Mouse (Mus musculus) urinary bladder, adult 2 months (tissue): Measurements from ENCODE around the gene Asb6. TPM values are rescaled to one million over a fixed set of nuclear protein-coding genes. Genes with fewer than 3 reads are reported as not detected.

ENCODE experiments used
- DNase-seq: peaks from one replicate; pipeline ENCODE4 v3.0.0; 2022; ENCODE audit warnings: low spot score
- polyA plus RNA-seq: library from polyadenylated mRNA; depleted of rRNA; stranded (reverse); fragments of >200 nt; gene quantifications from 2 replicates; pipeline ENCODE4 v1.2.3, GENCODE M21; 2012

The Asb6 gene
- polyA plus RNA-seq, 1 experiment, result 26.0 TPM

DNA sequence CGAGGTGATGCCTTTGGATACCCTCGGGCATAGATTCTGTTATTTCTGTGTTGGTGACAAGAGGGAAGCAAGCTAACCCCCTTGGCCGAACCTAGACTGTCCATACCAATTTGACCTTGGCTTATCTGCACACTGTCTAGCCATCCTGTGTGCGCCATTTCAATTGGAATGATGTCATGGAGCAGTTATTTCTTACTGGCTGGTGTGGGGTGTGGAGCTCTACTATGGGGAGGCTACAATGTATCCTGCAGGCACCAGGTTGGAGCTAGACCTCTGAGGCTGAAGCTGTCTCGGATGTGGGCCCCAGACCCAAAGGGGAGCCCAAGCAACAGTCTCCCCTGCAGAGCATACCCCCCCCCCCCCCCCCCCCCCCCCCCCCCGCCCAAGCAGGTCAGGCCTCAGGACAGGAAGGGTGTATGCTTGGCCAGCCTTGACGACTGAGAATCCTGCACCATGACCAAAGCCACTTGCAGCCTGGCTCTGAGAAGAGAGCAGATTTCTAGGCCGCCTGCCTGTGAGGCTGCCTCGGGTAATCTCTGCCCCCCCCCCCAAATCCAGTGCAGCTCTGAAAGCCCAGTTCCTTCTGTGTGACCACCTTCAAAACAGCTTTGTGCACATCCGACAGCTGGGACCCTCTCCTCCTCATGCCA, 4.4 kb upstream of the Asb6 start, which contains the start of gene Prrx2:
Prrx2 (plus strand) TSS at position 600 of the 650 bp plus-strand sequence.
- DNase-seq, result no peak

DNA sequence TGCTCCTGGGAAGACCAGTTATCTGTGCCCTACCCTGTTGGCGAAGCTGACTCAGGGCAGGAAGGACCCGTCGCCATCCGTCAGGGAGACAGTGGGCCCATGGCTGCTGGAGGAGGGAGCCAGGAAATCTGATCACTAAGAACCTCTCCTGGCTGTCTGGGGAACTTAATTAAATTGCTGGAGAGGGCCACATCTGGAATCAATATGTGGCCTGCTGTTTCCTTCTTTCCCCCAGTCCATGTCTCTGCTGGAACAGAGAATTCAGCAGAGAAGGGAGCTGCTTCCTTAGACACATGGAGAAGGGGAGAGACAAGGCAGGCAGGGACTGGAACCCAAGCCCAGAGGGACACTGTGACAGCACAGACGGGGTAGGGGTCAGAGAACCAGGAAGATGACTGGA, 3.5 kb upstream of the Asb6 start:
- DNase-seq, result no peak

DNA sequence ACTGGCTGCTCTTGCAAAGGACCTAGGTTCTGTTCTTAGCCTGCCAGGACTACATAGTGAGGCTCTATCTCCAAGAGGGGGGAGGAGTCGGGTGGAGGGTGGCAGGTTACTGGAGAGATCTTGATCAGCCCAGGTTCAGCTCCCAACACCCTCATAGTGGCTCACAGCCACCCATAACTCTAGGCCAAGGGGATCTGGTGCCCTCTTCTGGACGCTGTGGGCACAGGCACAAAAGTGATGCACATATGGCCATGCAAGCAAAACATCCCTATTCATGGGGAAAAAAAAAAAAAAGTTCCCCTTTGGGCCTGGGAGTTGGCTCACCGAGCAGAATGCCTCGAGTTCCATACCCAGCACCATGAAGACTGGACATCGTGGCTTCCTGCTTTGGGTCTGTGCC, 818 bp downstream of the Asb6 start:
- DNase-seq, result no peak

DNA sequence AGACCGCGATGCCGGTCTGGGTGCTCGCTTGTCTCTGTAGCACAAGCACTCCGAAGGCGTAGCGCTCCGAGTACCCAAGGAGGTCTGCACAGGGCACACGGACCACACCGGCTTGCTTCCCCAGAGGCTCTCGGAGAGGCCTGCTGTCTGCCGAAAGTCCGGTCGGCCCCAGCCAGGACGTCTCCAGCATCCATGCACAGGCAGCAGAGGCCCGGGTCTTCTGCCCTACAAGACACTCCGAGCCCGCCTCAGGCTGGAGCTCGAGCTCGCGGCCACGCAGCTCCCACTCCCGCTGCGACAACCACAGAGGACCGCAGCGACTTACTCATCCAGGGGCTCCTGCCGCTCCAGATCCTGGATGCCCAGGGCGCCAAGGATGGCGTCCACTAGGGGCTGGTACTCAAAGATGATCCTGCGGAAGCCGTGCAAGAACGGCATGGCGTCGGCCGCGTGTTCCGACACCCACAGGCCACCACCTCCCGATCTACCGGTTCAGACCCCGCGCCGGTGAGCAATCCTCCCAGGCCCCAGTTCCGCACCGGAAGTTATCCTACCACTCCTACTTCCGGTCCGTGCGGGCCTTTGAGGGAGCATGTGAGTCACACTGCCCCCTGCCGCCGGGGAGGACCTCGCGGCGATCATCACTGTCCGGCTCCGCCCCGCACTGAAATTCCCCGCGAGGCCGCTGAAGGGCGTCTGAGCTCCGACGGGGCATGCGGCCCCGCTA, 2.2 kb downstream of the Asb6 start:
- DNase-seq, result peak; percentile 98

DNA sequence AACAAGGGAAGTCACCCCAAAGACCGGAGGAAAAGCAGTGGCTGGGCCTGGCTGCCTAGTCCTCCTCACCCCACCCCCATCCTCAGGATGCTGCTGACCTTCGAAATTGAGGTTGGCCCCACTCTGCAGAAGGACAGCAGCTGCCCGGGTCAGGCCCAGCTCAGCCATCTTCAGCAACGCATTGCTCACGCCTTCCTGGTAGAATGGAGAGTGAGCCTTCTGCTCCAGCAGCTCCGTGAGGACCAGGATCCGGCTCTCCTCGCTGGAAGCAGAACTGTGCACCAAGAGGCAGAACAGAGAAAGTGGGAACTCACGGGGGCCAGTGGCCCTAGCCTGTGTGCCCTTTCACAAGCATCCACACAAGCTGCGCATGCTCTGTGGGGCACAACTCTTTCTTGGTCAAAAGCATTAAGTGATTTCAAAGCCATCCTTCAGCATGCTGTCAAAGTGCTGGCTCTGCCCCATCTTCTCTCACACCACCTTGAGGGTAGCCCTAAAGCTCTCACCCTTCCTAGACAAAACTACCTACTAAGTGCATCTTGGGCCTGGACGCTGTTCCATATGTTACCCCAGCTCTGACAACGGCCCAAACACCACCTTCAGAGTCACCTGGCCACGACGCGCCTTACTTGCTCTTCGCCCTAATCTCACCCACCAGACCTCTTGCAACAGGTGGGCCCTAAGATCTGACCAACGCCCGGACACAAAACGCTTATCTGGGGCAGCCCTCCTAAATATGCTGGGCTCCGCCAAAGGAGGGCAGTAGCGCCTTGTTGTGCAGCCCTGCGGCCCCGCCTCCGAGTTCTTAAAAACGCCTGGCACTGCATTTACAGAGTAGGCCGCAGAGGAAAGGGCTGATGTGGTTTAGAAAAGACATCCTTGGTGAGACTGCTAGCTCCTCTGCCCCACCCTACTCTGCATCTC, 3.0 kb downstream of the Asb6 start:
- DNase-seq, result no peak

DNA sequence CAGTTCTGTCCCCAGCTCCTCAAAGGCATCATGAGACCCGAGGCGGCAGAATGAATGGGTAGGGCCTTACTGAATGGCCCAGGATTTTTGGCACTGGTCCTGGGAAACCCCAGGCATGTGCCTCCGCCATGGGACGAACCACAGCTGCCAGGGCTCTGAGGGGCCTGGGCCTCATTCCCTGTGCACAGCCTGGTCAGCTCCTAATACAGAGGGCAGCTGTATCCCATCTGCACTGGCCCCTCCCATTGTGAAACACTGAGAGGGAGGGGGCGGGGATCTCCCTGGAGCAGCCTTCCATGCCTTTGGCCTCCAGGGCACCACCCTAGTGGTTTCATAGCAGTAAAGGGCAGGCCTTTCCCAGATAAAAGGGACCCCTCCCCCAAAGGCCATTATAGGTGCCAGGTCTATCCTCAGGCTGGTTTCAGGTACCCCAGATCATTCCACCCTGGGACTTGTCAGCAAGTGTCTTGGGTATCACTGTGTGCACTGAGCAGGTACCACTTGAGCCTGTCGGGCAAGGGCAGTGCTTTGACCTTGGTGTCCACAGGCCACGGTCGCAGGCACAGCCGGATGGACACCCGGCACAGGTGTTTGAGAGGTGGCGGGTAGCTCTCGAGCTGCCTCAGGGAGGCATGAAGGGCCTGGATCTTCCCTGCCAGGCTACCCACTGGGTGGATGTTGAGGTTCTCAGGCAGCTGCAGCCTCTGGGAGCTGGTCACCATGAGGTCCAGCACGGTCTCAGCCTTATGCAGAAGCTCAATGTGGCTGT, 6.6 kb downstream of the Asb6 start:
- no peak for DNase-seq

DNA sequence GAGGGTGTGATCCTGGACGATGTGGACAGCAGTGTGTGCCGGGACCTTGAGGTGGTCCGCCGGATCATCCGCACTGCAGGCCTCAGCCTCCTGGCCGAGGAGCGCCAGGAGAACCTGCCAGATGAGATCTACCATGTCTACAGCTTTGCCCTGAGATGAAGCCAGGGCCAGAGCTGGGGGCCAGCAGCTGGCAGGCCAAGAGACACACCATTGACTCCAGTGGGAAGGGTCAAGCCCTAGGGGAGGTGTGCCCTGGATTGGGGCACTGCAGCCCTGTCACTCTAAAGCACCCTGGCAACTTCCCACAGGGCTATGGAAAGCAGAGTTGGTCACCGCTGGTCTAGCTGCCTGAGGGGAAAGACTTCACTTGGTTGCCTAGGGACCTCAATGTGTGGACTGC, 7.7 kb downstream of the Asb6 start:
- no peak for DNase-seq

DNA sequence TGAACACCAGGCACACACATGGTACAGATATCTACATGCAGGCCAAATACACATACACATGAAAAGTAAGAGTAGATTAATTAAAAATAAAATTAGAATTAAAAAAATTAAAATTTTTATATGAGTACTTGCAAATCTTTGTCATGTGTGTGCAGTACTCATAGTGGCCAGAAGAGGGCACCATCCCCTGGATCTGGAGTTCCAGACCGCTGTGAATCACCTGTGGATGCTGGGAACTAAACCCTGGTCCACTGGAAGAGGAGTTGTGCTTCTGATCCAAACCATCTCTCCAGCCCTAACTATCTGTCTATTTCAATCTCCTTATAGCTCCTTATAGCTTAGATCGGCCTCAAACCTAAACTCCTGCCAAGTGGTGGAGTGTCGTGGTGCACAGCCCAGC, 9.1 kb downstream of the Asb6 start:
- no peak for DNase-seq

DNA sequence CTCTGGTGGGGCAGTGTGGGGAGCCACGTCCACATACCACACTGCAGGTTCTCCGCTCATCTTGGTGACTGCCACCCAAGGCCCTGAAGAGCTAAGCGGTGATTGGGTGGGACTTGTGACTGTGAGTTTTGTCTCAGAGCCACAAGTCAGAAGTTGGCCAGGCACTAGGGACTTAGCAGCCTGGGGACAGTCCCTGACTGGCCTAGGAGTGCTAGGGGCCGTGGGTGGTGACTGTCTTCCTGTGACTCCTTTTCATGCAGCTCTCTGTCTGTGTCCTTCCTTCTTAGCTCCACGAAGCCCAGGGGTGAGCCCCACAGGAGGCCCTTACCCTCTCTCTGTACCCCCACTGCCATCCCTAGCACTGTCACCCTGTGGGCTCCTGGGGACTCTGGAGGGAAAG, 10.3 kb downstream of the Asb6 start:
- DNase-seq, result no peak

DNA sequence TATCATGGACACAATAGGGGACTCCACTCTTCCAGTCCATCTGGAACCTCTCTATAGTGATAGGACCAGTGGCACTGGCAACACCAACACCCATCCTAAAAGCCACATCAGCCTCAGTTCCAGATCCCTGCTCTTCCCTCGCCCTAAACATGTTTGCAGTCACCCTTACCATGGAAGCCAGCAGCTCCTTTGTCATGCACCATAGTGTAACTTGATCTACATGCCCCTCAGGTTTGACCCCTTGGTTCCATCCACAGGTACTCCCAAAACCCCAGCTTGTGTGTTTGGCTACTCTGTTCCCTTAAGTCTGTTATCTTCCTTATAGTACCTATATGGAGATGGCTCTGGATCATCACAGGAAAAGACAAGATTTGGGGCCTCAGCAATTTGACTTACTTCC, 13.8 kb downstream of the Asb6 start:
- DNase-seq, result no peak

DNA sequence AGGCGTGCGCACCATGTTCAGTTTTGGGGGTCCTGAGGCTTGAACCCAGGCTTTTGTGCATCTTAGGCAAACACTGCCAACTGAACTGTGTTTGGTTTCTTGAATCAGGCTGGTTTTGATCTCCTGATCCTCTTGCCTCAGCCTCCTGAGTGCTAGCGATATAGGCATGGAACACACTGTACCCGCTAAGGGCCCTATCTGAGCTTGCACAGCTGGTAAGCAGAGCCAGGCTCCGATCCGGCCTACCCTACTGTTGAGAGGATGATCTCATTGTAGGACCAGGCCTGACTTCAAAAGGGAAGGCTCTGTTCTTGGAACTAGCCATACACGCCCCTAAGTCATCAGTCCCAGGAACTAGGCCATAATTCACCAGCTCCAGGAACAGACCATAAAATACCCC, 19.6 kb downstream of the Asb6 start:
- DNase-seq, result no peak

DNA sequence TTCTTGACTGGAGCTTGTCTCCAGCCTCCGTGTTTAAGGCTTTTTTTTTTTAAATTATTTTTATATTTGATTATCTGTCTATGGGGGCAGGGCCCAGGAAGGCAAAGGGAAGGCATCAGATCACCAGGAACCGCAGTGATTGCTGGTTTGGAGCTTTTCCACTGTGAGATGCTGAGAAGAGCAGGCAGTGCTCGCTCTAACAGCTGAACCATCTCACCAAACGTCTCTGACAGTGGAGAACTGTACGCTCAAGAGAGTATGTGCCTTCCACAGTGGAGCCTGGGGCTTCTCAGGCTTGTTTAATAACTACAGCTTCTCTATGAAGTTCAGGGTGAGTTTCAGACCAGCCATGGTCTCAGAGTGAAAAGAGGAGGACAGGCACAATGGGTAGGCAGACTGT, 20.6 kb downstream of the Asb6 start:
- no peak for DNase-seq

DNA sequence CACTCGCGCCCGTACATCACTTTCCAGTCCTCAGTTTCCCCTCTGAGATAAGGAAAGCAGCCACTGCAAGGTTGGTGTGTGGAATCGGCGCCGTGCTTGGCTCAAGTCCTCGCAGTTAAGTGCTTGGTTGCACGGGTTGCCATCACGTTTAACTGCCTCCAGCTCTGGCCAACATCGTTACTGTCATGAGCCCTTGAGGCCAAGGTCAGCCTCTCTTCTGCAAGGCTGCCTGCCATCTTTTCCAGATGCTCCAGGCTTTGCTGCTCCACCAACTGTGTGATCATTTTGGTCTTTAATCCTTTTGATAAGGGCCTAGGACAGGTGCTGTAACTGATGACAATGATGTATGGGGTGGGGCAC, 21.9 kb downstream of the Asb6 start:
- DNase-seq, result no peak

DNA sequence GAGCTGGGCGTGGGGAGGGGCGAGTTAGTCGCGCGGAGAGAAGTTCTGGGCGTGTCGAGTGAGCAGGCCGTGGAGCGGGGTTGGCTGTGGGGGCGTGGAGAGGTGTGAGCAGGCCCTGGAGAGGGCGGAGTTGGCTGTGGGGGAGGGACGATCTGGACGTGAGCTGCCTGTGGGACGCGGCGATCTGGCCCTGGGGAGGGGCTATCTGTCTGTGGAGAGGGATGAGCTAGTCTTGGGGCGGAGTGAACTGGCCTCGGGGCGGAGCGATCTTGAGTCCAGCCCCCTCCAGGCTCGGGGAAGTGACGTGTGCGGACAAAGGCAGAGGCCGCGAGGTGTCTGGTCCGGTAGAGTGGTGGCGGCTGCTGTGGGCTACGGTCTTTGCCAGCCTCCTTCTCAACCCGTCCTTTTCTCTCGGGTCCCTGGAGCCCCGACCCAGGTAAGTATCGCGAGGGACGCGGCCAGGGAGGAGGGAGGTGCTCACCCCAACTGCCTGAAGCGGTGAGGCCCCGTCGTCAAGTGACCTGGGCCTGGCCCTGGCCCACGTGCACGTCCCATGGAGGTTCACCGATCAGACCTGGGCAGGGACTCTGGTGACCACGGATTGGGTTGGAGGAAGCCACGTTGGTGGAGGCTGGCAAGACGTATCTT, 22.4 kb downstream of the Asb6 start, which contains the start of gene Ntmt1:
Ntmt1 (plus strand) TSS at position 179 of the 648 bp plus-strand sequence.
- peak; percentile 94 for DNase-seq

DNA sequence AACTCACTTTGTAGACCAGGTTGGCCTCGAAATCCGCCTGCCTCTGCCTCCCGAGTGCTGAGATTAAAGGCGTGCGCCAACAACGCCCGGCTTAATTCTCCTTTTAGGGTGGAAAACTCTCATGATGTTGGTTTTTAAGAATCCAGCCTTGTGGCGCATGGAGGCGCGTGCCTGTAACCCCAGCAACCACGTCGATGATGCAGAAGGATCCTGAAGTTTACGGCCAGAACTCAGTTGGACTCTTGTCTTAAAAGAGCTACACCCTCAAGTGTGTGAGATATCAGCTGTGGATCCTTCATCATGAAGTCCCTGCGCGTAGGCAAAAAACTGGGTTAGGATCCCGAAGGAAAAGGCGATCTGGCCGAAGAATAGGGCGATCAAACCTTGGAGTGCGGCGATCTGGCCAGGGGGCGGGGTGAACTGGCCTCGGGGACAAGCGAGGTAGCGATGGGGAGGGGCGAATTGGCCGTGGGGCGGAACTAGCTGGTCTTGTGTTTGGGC, 22.9 kb downstream of the Asb6 start:
- no peak for DNase-seq

DNA sequence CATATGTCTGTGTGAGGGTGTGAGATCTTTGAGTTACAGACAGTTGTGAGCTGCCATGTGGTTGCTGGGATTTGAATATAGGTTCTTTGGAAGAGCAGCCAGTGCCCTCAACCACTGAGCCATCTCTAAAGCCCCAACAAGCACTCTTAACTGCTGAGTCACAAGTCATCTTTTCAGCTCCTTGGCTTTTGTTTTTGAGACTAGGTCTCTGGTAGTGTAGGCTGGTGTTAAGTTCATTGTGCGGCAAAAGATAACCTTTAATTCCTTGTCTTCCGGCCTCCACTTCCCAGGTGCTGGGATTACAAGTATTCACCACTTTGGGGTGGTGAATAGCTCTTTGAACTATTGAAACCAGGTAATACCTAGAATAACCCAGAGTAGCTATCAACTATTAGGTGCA, 24.1 kb downstream of the Asb6 start:
- DNase-seq, result no peak

DNA sequence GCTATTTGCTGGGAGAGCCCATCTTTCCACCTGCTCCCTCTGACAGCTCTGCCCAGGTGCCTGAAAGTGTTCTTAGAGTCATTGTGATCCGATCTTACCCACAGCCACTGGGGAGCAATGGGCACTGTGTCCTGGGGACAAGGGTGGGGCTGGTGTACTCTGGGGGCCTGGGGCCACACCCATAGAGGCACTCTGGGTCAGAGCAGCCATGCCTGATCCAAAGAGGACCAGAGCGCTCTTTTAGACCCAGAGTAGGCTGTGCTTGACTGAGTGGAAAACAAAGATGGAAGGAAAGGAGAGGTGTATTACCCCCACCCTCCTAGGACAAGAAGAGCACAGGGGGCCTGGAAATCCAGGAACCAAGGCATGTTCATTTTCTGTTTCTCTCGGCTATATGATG, 26.5 kb downstream of the Asb6 start, which contains the start of gene 1700001O22Rik:
1700001O22Rik (minus strand) TSS at position 58 of the 400 bp plus-strand sequence.
- DNase-seq, result no peak

DNA sequence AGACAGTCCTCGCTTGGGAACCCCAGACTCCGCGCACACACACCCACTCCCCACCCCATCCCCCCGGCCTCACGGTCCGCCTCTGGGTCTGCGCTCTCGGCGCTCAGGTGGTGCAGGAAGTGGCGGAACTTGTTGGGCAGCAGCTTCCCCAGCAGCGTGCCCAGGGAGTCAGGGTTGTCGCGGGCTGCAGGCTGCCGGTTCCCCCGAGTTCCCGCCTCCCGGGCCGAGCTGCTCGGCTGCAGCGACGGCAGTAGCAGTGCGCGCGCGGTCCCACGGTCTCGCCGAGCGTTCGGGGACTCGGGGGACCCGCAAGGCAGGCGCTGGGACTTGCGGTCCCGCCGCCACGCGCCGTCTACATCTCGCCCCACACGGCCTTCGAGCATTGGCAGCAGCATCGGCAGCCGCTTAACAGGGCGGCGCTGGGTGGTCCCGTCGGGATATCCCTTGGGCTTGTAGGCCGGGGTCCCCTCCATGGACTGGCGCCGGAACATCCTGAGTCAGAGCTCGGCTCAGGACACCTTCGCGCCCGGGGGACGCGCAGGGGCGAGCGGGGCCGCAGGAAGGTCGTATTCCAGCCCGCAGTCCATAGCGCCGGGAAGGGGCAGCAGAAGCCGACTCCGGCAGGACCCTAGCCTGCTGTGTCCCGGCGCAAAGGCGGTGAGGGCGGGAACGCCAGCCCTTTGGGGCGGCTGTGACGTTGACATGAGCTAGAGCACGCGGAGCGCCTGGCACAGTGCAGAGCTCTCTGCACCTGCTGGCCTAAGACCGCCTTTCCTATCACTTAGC, 28.9 kb downstream of the Asb6 start:
- peak; percentile 44 for DNase-seq

DNA sequence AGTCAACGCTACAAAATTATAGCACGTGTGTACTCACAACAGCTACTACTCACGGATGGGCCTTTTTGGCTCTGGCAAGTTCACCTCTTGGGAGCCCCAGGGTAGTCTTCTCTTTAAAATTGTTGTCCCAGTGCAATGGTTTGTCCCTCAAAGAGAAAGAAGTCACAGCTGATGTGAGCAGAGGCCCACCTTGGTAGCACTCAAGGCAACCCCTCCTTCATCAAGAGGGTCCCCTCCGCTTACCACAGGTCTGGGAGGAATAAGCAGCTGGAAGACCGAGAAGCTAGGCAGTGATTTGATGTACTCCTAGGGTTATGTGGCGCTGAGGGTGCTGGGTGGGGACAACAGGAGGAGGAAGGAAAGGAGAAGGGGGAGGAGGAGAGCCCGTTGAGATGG, 29.5 kb downstream of the Asb6 start:
- no peak for DNase-seq

DNA sequence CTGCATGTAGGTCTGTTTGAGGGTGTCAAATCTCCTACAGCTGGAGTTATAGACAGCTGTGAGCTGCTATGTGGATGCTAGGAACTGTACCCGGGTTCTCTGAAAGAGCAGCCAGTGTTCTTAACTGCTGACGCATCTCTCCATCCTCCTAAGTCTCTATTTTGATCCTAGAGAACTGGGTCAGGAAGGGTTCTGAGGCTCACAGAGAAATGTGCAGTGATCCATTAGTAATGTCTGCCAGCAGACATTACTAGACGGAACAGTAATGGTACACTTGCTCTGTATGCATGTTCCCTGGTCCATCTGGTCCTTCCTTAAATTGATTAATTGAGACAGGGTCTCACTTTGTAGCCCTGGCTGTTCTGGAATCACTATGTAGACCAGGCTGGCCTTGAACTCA, 30.7 kb downstream of the Asb6 start:
- no peak for DNase-seq
